Comparison of ENCODE assay signal across 7 mouse cellular contexts in genomic region chr16:17489469-17490111, GRCm38 (mm10). TPM values are rescaled to one million over a fixed set of nuclear protein-coding genes. Genes with fewer than 3 reads are reported as not detected.
DNase-seq lines count a peak whose midpoint lies in the region; ATAC-seq and TF ChIP-seq lines count a peak whose summit lies in the region.

TSS of gene Aifm3 (plus strand) at chr16:17489611.

- 1% methylated on average over 47 of the region's 47 CpGs for WGBS in limb, embryonic 10.5 days
- WGBS in midbrain, embryonic 15.5 days = 1% methylated on average over 45 of the region's 47 CpGs

- peaks cover 12% of the 10 kb centered on the region; the same call in 1 of the 2 replicates for H3K4me1 ChIP-seq in G1E (ENCODE audit: insufficient read depth, low read depth, low read length)
- H3K4me1 ChIP-seq in cortical plate, adult 2 months (ENCODE audit: control insufficient read depth, insufficient read depth, low read length) = peaks cover 12% of the 10 kb centered on the region
- H3K4me1 ChIP-seq in limb, embryonic 10.5 days = peaks cover 11% of the 10 kb centered on the region
- H3K4me1 ChIP-seq in midbrain, embryonic 15.5 days = peaks cover 14% of the 10 kb centered on the region

- H3K4me3 ChIP-seq in G1E (ENCODE audit: low read depth, low read length) = peak within 1 kb of the TSS; percentile 43; the same call in 1 of the 2 replicates
- peak within 1 kb of the TSS; percentile 48 for H3K4me3 ChIP-seq in cortical plate, adult 2 months (ENCODE audit: insufficient read depth, low read length)
- H3K4me3 ChIP-seq in limb, embryonic 10.5 days = peak within 1 kb of the TSS; percentile 61
- H3K4me3 ChIP-seq in midbrain, embryonic 15.5 days = peak within 1 kb of the TSS; percentile 37

- no peak for TF ChIP-seq CTCF in G1E (IDR thresholded peaks at IDR 0.05; ENCODE audit: low read depth, low read length)
- TF ChIP-seq CTCF in cortical plate, adult 2 months (IDR thresholded peaks at IDR 0.05; ENCODE audit: extremely low read depth, insufficient read depth, low read length) = no peak

- DNase-seq in G1E (ENCODE audit: low spot score) = no peak
- DNase-seq in limb, embryonic 10.5 days (ENCODE audit: low spot score) = peak; percentile 53
- no peak for DNase-seq in urinary bladder, postnatal 14 days (ENCODE audit: low spot score)

- peak within 1 kb of the TSS; percentile 65 for H3K4me2 ChIP-seq in midbrain, embryonic 15.5 days

- 0 out of 2 replicates have a peak within 1 kb of the TSS, but pooled peaks have one; percentile 75 for H3K27ac ChIP-seq in cortical plate, adult 2 months (ENCODE audit: insufficient read depth, low read length)
- no peak within 1 kb of the TSS for H3K27ac ChIP-seq in limb, embryonic 10.5 days
- no peak within 1 kb of the TSS for H3K27ac ChIP-seq in midbrain, embryonic 15.5 days

- H3K9ac ChIP-seq in midbrain, embryonic 15.5 days = peak within 1 kb of the TSS; percentile 37

- peak; percentile 17 for ATAC-seq in CD4-positive, CD25-positive, alpha-beta regulatory T cell, adult 4 months
- ATAC-seq in G1E (ENCODE audit: extremely low read depth, insufficient number of reproducible peaks, low FRiP score, poor library complexity, severe bottlenecking) = no peak
- peak; percentile 26 to 35; a peak in 1 of 4 replicates for ATAC-seq in hematopoietic stem cell, adult 5-6 weeks (replicated peaks in 1 of 2; ENCODE audit: insufficient read depth in 1 of 2, low FRiP score in 2 of 2, low TSS enrichment in 1 of 2, low read depth in 1 of 2, poor library complexity in 2 of 2, severe bottlenecking in 2 of 2)
- ATAC-seq in midbrain, embryonic 15.5 days (replicated peaks) = peak; percentile 62

- no peaks in the 10 kb centered on the region for H3K9me3 ChIP-seq in G1E (replicated peaks)
- no peaks in the 10 kb centered on the region for H3K9me3 ChIP-seq in limb, embryonic 10.5 days (replicated peaks)
- H3K9me3 ChIP-seq in midbrain, embryonic 15.5 days = no peaks in the 10 kb centered on the region

- no peak for TF ChIP-seq POLR2A in cortical plate, adult 2 months (IDR thresholded peaks at IDR 0.05; ENCODE audit: extremely low read depth, insufficient read depth, low read length)

- H3K36me3 ChIP-seq in G1E (replicated peaks) = peaks cover 40% of the 10 kb centered on the region
- peaks cover 34% of the 10 kb centered on the region for H3K36me3 ChIP-seq in limb, embryonic 10.5 days
- H3K36me3 ChIP-seq in midbrain, embryonic 15.5 days (replicated peaks) = peaks cover 8% of the 10 kb centered on the region

- peaks cover 33% of the 10 kb centered on the region for H3K27me3 ChIP-seq in G1E (ENCODE audit: insufficient read depth, low read length)
- peaks cover 45% of the 10 kb centered on the region for H3K27me3 ChIP-seq in limb, embryonic 10.5 days (ENCODE audit: low read depth, poor library complexity, severe bottlenecking)
- peaks cover 9% of the 10 kb centered on the region for H3K27me3 ChIP-seq in midbrain, embryonic 15.5 days (replicated peaks)

RNA-seq across cellular contexts. Expression of gene Aifm3, which starts in this region (rescaled TPM):
- under 1 TPM in 1 of 2 experiments, not detected in 1; 0.27 TPM for polyA plus RNA-seq in CD4-positive, CD25-positive, alpha-beta regulatory T cell, adult 4 months (2017; shearing (Covaris generic))
- not detected in 2 replicates for total RNA-seq in G1E (2014; fragmentation: Nextera tagmentation)
- total RNA-seq in G1E (2017) = 0.05 TPM in 1 of 2 replicates, not detected in the other
- polyA plus RNA-seq in G1E (2012) = not detected in 2 replicates
- polyA plus RNA-seq in cortical plate, adult 2 months (2012; rRNA removed) = 233 and 286 TPM in 2 replicates
- 0.05 TPM in 1 of 2 replicates, not detected in the other for total RNA-seq in hematopoietic stem cell, adult 5-6 weeks (2017)
- polyA plus RNA-seq in limb, embryonic 10.5 days (2016; fragmentation: Nextera tagmentation; extraction: Ambion mirVana) = 0.85 and 1.2 TPM in 2 replicates
- 16.8 and 17.9 TPM in 2 replicates for polyA plus RNA-seq in midbrain, embryonic 15.5 days (2015; fragmentation: Nextera tagmentation; extraction: Ambion mirVana)

Comparison
In these comparisons a context has a peak if more than half of its experiments do, and no peak if none do; other contexts are left out.
1. RNA of gene Aifm3 (polyA plus RNA-seq): 233 to 286 TPM in cortical plate, adult 2 months; 16.8 to 17.9 TPM in midbrain, embryonic 15.5 days, 0.85 to 1.2 TPM in limb, embryonic 10.5 days, 0.27 TPM in CD4-positive, CD25-positive, alpha-beta regulatory T cell, adult 4 months and not detected in G1E; every median in the first group is over 10 times any median in the second.
2. Peak in ATAC-seq in CD4-positive, CD25-positive, alpha-beta regulatory T cell, adult 4 months; RNA of the gene not detected or under 1 TPM.
3. Peak in ATAC-seq in hematopoietic stem cell, adult 5-6 weeks; RNA of the gene not detected or under 1 TPM.
4. Peak in every context shown above with its lines, with median percentiles within 50 percentile points of each other: H3K4me3 ChIP-seq.